Mouse (Mus musculus) embryonic facial prominence, embryonic 10.5 days (tissue): ENCODE measurements around the gene Atp7b. TPM values are rescaled to one million over a fixed set of nuclear protein-coding genes. Genes with fewer than 3 reads are reported as not detected.

ENCODE experiments used
- DNase-seq: peaks from one replicate; pipeline ENCODE4 v3.0.0-alpha.2; 2017; ENCODE audit warnings: low spot score
- H3K27ac ChIP-seq: fragments of 300-500 bp; sonication (generic); replicated peaks from 2 replicates; pipeline ENCODE4 v1.5.1; 2016; ENCODE audit warnings: mild to moderate bottlenecking
- H3K27me3 ChIP-seq: fragments of 300-500 bp; sonication (generic); replicated peaks from 2 replicates; pipeline ENCODE4 v1.6.1; 2016; ENCODE audit warnings: low read depth, mild to moderate bottlenecking; ENCODE audit not compliant: poor library complexity, severe bottlenecking
- H3K36me3 ChIP-seq: fragments of 300-500 bp; sonication (generic); replicated peaks from 2 replicates; pipeline ENCODE4 v1.6.1; 2016; ENCODE audit warnings: mild to moderate bottlenecking, moderate library complexity
- H3K4me1 ChIP-seq: fragments of 300-500 bp; sonication (generic); 2 replicates; pipeline ENCODE4 v1.6.1; 2016
- H3K4me3 ChIP-seq: fragments of 300-500 bp; sonication (generic); 2 replicates; pipeline ENCODE4 v1.5.1; 2016; ENCODE audit warnings: mild to moderate bottlenecking, moderate library complexity
- H3K9me3 ChIP-seq: fragments of 300-500 bp; sonication (generic); 2 replicates; pipeline ENCODE4 v1.6.1; 2016; ENCODE audit warnings: mild to moderate bottlenecking
- WGBS: fragments of 180-500 bp; shearing (Covaris S2); methylation state at CpG from one replicate; pipeline ENCODE4 v1.1.7; 2016; 5-methylcytosine and 5-hydroxymethylcytosine counted together
- polyA plus RNA-seq: library from polyadenylated mRNA; unstranded; fragments of >200 nt; fragmentation: Nextera tagmentation; extraction: Ambion mirVana; gene quantifications from 2 replicates; pipeline ENCODE4 v1.2.1, GENCODE M21; 2016

Gene Atp7b
- polyA plus RNA-seq, 1 experiment from 2014 or later, result 1.9 TPM

- DNase-seq, result peak; percentile 62
- no peaks in the 10 kb centered on the region for H3K27me3 ChIP-seq
- no peak overlapping the region for H3K4me3 ChIP-seq
- no peak overlapping the region for H3K27ac ChIP-seq
- 73% methylated on average over 2 of the region's 2 CpGs for WGBS
- H3K36me3 ChIP-seq, result no peaks in the 10 kb centered on the region
- peaks cover 11% of the 10 kb centered on the region for H3K4me1 ChIP-seq
- no peaks in the 10 kb centered on the region for H3K9me3 ChIP-seq
Measured at GRCm38 (mm10) chr8:22047699-22048464, 12.2 kb downstream of the Atp7b start.

DNA sequence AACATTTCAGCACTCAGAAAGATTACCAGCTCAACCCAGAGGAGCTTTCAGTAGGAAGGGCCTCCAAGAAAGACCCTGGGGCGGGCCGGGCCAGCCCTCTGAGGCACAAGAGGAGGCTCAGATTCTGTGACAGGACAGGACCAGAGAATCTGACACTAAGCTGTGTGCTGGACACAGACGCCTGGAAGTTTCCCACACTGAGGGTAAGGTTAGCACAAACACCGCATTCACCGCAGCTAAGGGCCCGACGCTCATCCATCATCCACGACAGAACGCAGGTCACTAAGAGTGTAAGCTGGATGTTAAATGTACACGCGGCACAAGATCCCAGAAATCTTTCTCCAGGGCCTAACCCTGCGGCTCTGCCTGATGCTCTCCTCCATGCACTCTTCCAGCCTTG, 16.4 kb downstream of the Atp7b start:
- 62% methylated on average over 12 of the region's 12 CpGs for WGBS
- Histone ChIP-seq H3K27me3 (peaks cover 9% of the 10 kb centered on the region; the same call in 1 of the 2 replicates), H3K4me1 (peaks cover 24% of the 10 kb centered on the region), H3K27ac (peak overlapping the region; percentile 57), H3K9me3 (no peaks in the 10 kb centered on the region), H3K36me3 (no peaks in the 10 kb centered on the region), H3K4me3 (no peak overlapping the region)
- peak; percentile 22 for DNase-seq

- H3K27me3 ChIP-seq, result peaks cover 9% of the 10 kb centered on the region; the same call in 1 of the 2 replicates
- H3K9me3 ChIP-seq, result no peaks in the 10 kb centered on the region
- no peaks in the 10 kb centered on the region for H3K36me3 ChIP-seq
- no peak for DNase-seq
- 79% methylated on average over 3 of the region's 3 CpGs for WGBS
- H3K27ac ChIP-seq, result no peak overlapping the region
- H3K4me1 ChIP-seq, result peaks cover 24% of the 10 kb centered on the region
- H3K4me3 ChIP-seq, result no peak overlapping the region
Measured at GRCm38 (mm10) chr8:22042515-22042914, 17.6 kb downstream of the Atp7b start.

GRCm38 (mm10) chr8:22040153-22040509, 20.0 kb downstream of the Atp7b start:
- Histone ChIP-seq H3K4me1 (peaks cover 24% of the 10 kb centered on the region), H3K4me3 (no peak overlapping the region), H3K27me3 (peaks cover 9% of the 10 kb centered on the region; the same call in 1 of the 2 replicates), H3K27ac (no peak overlapping the region), H3K9me3 (no peaks in the 10 kb centered on the region), H3K36me3 (no peaks in the 10 kb centered on the region)
- WGBS, result 32% methylated on average over 6 of the region's 6 CpGs
- no peak for DNase-seq

- WGBS, result 9% methylated on average over 15 of the region's 15 CpGs
- DNase-seq, result peak; percentile 29
- H3K4me1 ChIP-seq, result peaks cover 24% of the 10 kb centered on the region
Measured at GRCm38 (mm10) chr8:22039468-22040152, 20.5 kb downstream of the Atp7b start.

DNA sequence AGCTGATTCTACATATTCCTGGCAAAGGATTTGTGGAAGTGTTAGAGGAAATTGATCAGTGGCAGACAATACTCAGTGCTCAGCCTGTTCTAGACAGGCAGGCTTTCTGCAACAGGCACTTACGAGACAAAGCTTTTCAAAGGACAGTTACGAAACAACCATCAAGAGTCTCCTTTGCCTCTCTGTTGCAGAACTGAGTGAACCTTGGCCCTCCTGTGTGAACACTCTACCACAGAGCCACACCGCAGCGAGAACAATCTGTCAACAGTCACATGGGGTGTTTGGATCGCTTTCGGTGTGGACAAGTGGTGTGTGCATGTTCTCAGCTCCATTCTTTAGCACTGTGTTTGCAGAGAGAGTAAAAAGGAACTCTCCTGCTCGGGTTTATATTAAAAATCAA, 23.1 kb downstream of the Atp7b start:
- Histone ChIP-seq H3K4me1 (peaks cover 13% of the 10 kb centered on the region), H3K36me3 (no peaks in the 10 kb centered on the region), H3K4me3 (no peak overlapping the region), H3K27me3 (peaks cover 9% of the 10 kb centered on the region; the same call in 1 of the 2 replicates), H3K27ac (no peak overlapping the region), H3K9me3 (no peaks in the 10 kb centered on the region)
- 83% methylated on average over 7 of the region's 7 CpGs for WGBS
- DNase-seq, result no peak

More at GRCm38 (mm10) chr8:22039468-22040152, 20.5 kb downstream of the Atp7b start:
- Histone ChIP-seq H3K27ac (peak overlapping the region; percentile 44; the same call in 1 of the 2 replicates), H3K27me3 (peaks cover 9% of the 10 kb centered on the region; the same call in 1 of the 2 replicates), H3K9me3 (no peaks in the 10 kb centered on the region), H3K36me3 (no peaks in the 10 kb centered on the region), H3K4me3 (peak overlapping the region; percentile 12; the same call in 1 of the 2 replicates)

- Histone ChIP-seq H3K4me1 (peaks cover 13% of the 10 kb centered on the region), H3K36me3 (no peaks in the 10 kb centered on the region), H3K27ac (no peak overlapping the region), H3K27me3 (peaks cover 9% of the 10 kb centered on the region; the same call in 1 of the 2 replicates), H3K9me3 (no peaks in the 10 kb centered on the region), H3K4me3 (no peak overlapping the region)
- DNase-seq, result no peak
- 92% methylated on average over 9 of the region's 9 CpGs for WGBS
Measured at GRCm38 (mm10) chr8:22036137-22036536, 24.0 kb downstream of the Atp7b start.

- H3K4me1 ChIP-seq, result no peaks in the 10 kb centered on the region
- H3K36me3 ChIP-seq, result no peaks in the 10 kb centered on the region
- no peak overlapping the region for H3K27ac ChIP-seq
- no peak overlapping the region for H3K4me3 ChIP-seq
- DNase-seq, result no peak
- H3K9me3 ChIP-seq, result no peaks in the 10 kb centered on the region
- H3K27me3 ChIP-seq, result no peaks in the 10 kb centered on the region
- WGBS, result 88% methylated on average over 3 of the region's 3 CpGs
Measured at GRCm38 (mm10) chr8:22030990-22031389, 29.1 kb downstream of the Atp7b start.

GRCm38 (mm10) chr8:22028973-22029372, 31.1 kb downstream of the Atp7b start:
- Histone ChIP-seq H3K27me3 (no peaks in the 10 kb centered on the region), H3K27ac (no peak overlapping the region), H3K4me3 (no peak overlapping the region), H3K36me3 (no peaks in the 10 kb centered on the region), H3K9me3 (no peaks in the 10 kb centered on the region), H3K4me1 (no peaks in the 10 kb centered on the region)
- DNase-seq, result no peak
- WGBS, result 91% methylated on average over 3 of the region's 3 CpGs

GRCm38 (mm10) chr8:22025241-22025640, 34.9 kb downstream of the Atp7b start:
- H3K36me3 ChIP-seq, result no peaks in the 10 kb centered on the region
- 76% methylated on average over 4 of the region's 4 CpGs for WGBS
- DNase-seq, result no peak
- no peak overlapping the region for H3K27ac ChIP-seq
- no peak overlapping the region for H3K4me3 ChIP-seq
- H3K27me3 ChIP-seq, result no peaks in the 10 kb centered on the region
- H3K9me3 ChIP-seq, result no peaks in the 10 kb centered on the region
- no peaks in the 10 kb centered on the region for H3K4me1 ChIP-seq

DNA sequence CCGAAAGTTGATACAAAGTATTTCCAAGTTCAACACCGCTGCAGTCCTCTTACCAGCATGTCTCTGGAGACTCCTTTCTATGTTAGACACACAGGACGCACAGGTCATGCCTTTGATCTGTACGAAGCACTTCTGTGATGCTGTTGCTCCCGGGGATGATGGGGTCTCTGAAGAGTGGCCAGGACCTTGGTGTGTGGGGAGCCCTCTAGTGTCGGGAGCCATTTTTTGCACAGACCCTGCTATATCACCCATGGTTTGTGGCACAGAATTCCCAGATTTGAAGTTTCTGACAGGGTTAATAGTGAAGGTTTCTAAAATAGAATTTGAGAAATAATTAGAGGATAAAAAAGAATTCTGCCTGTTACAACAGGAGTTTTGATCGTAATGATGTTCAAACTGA, 37.9 kb downstream of the Atp7b start:
- no peak for DNase-seq
- Histone ChIP-seq H3K4me3 (no peak overlapping the region), H3K9me3 (no peaks in the 10 kb centered on the region), H3K27me3 (no peaks in the 10 kb centered on the region), H3K4me1 (peaks cover 10% of the 10 kb centered on the region), H3K27ac (no peak overlapping the region), H3K36me3 (no peaks in the 10 kb centered on the region)
- WGBS, result 53% methylated on average over 7 of the region's 7 CpGs

GRCm38 (mm10) chr8:22019498-22019897, 40.6 kb downstream of the Atp7b start:
- DNase-seq, result no peak
- Histone ChIP-seq H3K27me3 (peaks cover 22% of the 10 kb centered on the region), H3K36me3 (no peaks in the 10 kb centered on the region), H3K4me3 (no peak overlapping the region), H3K9me3 (no peaks in the 10 kb centered on the region), H3K4me1 (peaks cover 10% of the 10 kb centered on the region), H3K27ac (no peak overlapping the region)
- WGBS, result 89% methylated on average over 5 of the region's 5 CpGs

GRCm38 (mm10) chr8:22017731-22018130, 42.4 kb downstream of the Atp7b start:
- 36% methylated on average over 7 of the region's 7 CpGs for WGBS
- no peak overlapping the region for H3K4me3 ChIP-seq
- no peaks in the 10 kb centered on the region for H3K9me3 ChIP-seq
- H3K4me1 ChIP-seq, result peaks cover 18% of the 10 kb centered on the region
- DNase-seq, result no peak
- no peaks in the 10 kb centered on the region for H3K36me3 ChIP-seq
- no peak overlapping the region for H3K27ac ChIP-seq
- H3K27me3 ChIP-seq, result peaks cover 23% of the 10 kb centered on the region
